Mouse (Mus musculus): ENCODE results near the gene Arl4a. TPM values are rescaled to one million over a fixed set of nuclear protein-coding genes. Genes with fewer than 3 reads are reported as not detected.

The Arl4a gene
- total RNA-seq (2015) (11.3 and 16.7 TPM in 2 replicates), total RNA-seq (2017) (9.3 and 9.9 TPM in 2 replicates)

DNA sequence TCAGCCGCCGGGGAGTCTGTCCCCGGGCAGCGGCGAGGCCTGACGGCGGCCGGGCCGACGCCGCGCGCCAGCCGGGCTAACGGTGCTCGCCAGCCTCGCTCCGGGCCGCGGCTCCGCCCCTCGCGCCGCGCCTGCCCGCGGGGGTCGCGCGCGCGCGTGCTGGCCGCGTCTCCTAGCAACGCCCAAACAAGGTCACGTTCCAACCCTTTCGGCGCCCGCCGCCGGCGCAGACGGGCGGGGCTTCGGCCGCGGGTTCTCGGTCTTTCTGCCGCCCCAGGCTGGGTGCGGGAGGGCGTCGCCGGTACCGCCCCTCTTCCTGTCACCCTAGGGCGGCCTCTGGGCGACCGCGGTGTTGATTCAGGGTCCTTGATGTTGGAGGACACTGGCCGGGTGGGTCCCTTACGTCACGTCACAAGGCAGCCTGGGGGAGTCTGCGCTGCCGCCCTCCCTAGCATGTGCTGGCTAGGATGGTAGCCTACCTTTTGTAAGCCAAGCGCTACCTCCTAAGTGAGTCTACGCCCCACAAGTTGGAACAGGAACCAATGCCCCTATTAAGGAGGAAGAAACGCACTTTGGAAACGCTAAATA is at the start of gene Arl4a:
TSS of gene Arl4a (minus strand) at position 150 of the 588 bp plus-strand sequence.
- ATAC-seq (ENCODE audit: poor library complexity, severe bottlenecking) = peak; percentile 56

DNA sequence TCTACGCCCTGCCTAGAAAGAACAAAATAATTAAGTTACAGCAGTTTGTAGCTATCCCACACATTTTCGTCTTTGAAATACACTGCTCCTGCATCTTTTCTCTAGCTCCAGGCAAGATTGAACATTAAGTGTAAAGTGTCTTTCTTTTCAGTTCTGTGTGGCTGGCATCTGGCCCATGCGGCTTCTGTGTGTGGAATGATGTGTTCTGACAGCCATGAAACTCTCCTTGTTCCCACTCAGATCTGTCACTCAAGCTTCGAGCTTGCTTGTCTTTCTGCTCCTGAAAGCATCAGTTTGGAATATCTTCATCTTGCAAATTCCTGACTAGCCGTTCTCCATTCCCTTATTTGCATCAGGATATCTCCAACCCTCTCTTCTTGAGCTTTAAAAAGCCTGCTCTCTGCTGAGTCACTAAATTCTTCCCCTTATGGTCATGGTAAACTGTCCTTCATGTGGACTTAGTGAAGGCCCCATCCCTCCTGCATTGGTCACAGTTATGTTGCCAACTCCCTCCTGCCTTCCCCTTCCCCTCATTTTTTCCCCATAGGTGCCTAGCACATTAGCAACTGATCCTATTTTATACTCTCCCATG is 48.0 kb upstream of the Arl4a start:
- ATAC-seq (ENCODE audit: poor library complexity, severe bottlenecking) = no peak

DNA sequence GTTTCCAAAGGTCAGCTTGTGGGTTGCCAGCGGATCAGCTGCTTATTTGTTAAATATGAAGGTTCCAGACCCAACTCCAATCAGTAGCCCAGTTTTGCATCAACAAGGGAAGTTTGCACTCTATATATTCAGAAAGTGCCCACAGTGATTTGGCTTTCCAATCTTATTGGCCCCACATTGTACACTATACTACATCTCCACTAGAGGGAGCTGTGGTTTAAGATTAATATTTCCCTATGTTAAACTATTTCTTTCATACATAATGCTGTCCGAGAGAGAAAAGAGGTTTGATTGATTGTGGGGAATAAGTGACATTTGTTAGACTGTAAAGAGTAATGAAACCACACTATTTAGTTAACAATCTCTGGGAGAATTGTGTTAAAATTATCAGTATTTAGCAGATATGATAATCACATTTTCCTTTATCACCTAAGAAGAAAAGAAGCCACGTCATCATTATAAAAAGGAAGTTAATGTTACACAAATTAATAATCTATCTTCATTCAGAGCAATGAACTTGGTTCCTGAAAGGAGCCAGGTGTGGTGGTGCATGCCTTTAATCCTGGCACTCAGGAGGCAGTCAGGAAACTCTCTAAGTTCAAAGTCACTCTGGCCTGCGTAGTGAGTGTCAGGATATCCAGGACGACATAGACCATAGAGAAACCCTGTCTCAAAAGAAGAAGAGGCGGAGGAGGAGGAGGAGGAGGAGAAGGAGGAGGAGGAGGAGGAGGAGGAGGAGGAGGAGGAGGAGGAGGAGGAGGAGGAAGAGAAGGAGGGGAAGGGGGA is 44.8 kb upstream of the Arl4a start:
- peak; percentile 85 for ATAC-seq (ENCODE audit: poor library complexity, severe bottlenecking)

DNA sequence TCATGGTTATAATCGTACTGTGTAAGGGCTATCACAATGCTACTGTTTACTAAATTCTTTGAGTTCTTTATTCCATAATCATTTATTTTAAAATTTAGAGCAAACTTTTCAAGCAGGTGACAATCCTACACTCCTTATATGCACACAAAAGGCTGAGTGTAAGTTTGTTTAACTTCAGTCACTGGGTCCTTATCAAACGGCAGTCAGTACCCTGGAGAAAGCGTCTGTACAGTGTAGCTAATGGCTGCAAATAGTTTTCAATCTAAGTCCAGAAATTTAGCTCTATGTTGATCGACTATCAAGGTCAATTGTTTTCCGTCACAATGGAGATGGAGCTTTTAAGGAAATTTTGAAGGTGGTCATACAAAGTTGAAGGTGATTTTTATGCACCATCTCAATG is 44.2 kb upstream of the Arl4a start:
- ATAC-seq (ENCODE audit: poor library complexity, severe bottlenecking) = no peak

DNA sequence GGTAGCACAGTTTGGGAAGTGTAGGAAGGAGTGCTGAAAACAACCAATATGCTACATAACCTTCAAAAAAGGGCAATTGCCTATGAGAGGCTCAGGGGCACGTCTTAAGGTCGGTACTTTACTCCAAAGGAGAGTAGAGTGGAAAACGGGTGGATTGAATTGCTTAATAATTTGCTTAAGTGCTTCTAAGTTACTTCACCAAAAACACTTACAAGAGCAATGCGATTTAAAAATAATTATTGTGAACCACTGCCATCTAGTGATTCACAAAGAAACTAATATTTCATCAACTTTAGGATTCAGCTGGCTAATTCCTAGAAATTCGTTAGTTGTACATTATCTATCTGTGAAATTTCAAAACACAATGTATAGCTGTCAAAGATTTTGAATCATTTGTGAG is 35.8 kb upstream of the Arl4a start:
- no peak for ATAC-seq (ENCODE audit: poor library complexity, severe bottlenecking)

DNA sequence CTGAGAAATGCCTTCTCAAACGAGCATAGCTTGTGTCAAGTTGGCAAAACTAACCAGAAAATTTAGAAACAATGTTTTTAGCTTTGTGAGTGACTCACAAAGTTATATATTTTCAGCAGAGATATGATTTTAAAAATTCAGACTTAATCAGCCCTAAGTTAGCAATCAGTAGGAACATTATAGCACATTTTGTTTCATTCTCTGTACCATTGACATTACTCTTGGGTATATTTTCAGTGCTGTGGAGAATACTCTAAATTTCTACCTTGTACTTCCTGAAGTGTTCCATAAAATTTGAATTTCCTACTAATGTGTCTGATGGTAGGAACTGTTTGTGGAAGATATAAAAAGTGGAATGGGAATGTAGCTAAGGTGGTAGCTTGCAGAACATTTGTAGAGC is 9.2 kb upstream of the Arl4a start:
- no peak for ATAC-seq (ENCODE audit: poor library complexity, severe bottlenecking)

DNA sequence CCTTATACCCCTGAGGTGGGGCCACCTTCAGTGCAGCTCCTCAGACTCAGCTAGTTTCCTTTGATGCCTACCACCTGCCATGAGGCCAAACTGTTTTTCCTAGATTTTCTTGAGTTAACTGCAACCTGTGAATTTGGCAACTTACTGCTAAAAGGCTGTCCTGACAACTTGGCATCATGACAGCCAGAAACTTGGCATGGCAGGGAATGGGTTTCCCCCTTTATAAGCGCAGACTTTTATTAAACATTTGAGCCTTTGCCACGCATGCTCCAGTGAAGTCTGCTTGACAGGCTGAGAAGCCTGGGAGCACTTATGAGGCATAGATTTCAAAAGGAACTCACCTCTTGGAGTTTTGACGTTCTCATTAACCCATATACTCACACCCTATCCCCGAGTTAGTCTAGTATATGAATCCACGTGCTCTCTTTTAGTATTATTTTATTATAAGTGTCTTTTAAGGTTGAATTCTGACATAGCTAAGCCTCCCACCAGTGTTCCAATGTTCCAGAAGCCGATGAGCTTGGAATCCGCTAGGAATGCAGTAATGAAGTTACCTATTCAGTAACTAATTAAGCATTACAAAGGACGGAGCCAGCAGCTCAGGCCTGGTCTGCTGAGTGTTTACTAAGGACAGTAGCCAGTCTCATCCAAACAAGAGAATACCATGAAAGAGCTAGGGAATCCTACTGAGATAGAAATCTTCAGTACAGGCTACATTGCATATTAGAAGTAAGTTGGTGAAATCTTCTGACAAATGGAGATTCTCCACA is 6.2 kb upstream of the Arl4a start:
- no peak for ATAC-seq (ENCODE audit: poor library complexity, severe bottlenecking)

DNA sequence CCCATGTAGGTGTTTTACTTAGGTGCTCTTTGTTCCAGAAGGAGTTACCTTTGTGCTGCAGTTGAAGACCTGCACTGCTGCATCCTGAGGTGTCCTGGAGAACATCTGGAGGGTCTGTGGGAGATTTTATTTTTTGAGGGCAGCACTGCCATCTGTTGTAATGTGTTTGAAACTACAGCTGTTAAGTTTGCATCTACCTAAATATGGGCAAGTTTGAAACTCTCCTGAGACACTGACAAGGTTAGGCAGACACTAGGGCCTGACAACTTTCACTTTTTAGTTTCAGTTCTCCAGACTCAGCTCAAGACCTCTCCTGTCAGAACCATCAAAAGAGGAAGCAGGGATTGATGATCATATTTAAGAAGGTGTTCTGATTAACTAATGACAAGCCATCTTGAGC is 2.2 kb upstream of the Arl4a start:
- peak; percentile 19 for ATAC-seq (ENCODE audit: poor library complexity, severe bottlenecking)

DNA sequence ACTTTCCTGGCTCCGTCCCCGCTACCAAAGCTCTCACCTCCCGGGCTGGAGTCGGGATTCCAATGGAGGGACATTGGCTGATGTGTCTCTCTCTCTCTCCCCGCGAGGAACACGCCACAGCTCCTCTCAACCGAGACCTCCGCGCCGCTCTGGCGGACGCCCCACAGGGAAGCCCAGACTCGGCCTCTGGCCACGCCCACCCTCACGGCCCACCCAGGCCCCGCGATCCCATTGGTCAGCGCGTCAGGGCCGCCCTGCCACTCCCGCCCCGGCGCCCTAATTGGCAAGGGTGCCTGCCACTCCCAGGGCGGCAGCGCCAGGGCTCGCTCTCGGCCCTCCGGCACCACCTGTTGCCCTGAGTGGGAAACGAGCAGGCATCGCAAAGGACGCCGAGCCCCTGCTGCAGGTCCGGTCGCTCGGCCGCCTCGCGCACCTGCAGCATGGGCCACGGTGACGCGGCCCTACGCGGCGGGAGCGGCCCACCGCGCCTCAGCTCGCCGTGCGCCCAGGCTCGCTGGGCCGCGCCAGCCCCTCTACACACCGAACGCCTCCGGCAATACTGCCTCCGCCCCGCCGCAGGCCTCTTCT is 505 bp downstream of the Arl4a start:
- ATAC-seq (ENCODE audit: poor library complexity, severe bottlenecking) = peak; percentile 86

DNA sequence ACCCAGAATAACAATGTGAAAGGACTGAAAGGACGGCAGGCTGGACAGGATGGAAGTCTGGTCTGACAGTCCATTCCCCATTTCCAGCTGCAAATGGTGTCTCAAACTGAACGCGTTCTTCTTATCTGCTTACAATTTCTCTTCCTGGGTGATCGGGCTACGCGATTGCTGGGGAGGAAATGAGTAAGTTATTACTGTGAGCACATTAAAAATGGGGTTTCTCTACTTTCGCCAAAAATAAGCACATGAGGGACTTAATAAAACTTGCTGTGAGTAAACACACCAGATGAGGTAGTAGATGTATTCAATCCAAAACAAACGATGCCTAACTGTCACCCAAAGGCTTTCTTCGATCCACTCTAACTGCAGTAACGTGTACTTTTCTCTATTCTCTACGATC is 1.2 kb downstream of the Arl4a start:
- peak; percentile 14; the same call in 1 of the 2 replicates for ATAC-seq (ENCODE audit: poor library complexity, severe bottlenecking)

DNA sequence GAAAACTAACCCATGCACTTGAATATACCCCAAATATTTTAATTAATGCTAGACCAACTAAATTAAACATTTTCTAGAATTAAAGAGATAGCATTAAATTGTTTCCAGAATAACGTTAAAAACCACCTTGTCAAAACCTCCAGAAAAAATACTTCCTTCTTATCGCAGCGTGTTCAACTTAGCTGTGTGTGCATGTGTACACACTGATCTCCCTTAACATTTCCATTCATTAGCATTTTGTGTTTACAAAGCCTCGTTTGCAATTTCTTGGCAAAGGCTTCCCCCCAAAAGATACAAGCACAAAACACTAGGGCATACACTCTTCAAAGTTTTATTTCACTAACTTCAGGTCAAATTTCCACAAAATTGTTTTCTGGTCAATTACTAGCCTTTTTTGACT is 2.3 kb downstream of the Arl4a start:
- ATAC-seq (ENCODE audit: poor library complexity, severe bottlenecking) = no peak

DNA sequence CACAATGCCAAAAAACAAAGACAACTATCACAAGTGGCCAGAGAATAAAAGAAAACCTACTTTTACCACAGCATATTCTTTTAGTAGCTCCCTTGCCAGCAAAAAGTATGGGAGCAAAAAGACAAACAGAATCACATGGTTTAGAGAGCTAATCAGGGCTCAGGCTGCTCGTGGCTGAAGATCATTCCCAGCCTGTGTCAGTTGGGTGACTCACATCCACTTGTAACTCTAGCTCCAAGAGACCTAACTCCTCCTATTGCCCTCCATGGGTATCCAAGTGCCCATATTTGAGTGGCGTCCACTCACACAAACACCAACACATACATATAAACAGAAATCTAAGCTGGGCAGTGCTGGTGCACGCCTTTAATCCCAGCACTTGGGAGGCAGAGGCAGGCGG is 8.6 kb downstream of the Arl4a start:
- ATAC-seq (ENCODE audit: poor library complexity, severe bottlenecking) = no peak

DNA sequence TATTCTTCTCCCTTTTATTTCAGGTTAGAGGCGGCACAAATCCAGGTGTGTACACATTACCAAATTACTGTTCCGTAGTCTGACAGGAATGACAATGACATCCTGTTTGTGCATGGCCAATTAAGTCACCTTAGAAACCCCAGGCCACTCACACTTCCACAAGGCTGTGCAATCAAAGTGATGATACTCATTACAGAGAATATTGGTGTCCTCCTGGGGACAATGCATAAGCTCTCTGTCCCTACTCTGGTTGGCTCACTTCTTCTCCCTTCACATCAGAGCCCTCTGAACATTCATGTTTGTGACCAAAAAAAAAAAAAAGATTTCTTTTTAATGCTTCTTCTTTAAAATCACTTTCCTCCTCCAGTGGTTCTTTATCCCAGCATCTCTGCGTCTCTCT is 10.0 kb downstream of the Arl4a start:
- no peak for ATAC-seq (ENCODE audit: poor library complexity, severe bottlenecking)

DNA sequence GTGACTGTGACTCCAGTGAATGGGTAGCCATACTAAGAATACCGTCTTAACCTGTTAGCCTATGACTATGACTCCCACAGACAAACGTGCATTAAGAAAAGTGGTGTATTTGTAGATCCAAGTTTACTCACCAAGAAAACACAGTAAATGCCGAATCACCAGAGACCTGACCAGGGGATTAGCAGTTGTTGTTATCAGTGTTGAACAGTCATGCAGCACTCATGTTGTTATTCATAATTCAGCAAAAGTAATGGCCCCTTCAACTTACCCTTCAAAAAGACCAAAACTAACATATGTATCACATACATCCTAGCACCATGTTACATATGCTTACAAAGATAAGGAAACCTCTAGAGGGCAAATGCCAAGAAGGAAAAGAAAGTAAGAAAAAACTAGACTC is 10.4 kb downstream of the Arl4a start:
- ATAC-seq (ENCODE audit: poor library complexity, severe bottlenecking) = no peak

DNA sequence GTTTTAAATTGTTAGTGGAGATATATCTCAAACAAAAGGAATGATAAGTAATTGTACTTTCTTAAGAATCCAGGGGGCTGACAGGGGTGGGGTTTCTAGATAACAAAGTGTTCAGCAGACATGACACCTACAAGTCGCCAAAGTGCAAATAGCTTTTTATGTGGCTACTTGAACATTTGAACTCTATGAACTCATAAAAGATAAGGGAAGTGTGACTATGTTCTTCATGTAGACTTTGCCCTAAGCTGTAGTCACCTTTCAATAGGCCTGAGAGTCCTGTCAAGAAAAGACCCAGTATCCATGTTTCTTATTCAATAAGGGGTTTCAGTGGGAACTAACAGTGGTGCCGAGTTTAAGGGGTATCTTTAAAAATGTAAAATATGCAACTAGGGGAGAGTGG is 13.9 kb downstream of the Arl4a start:
- ATAC-seq (ENCODE audit: poor library complexity, severe bottlenecking) = no peak

DNA sequence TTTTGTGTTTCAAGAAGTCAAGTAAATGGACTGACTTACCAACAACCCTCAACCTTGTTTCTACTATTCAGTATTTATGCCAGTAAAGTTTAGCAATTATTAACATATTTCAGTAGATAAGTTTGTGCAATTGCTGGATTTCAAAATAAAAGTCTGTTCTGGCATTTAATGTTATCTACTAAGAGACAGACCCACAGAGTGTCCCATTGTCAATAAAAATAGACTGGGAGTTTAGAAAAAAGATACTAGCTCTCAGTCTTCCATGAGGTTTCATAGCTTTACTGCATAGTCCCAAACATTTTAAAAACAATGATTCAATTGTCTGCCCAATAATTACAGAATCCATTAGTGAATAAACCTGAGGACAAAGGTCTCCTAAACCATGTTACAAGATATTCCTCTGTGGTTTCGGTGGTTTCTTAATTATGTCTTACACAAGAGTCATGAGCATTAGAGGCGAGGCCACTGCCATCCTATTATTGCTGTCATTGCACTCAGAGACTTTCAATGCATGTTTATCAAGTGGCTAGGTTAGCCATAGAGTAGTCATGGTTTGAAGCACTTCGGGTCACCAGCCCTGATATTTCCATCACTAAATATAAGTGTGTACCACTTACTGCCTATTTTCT is 14.7 kb downstream of the Arl4a start:
- peak; percentile 37; the same call in 1 of the 2 replicates for ATAC-seq (ENCODE audit: poor library complexity, severe bottlenecking)

DNA sequence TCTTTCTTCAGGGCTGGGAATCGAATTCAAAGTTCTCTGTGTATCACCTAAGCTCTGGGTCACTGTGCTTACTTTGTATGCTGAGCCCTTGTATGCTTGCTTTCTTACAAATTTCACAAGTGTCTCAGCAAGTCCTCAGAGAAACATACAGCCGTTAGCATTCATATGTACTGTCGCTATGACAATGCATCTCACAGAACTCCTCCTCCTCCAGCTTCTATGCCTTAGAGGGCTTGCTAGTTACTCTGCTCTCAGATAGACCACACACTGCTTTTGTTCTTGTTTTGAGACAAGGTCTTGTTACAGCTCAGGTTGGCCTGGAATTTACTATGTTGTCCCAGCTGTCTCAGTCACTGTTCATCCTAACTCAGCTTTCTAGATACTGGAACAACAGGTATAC is 15.5 kb downstream of the Arl4a start:
- no peak for ATAC-seq (ENCODE audit: poor library complexity, severe bottlenecking)

DNA sequence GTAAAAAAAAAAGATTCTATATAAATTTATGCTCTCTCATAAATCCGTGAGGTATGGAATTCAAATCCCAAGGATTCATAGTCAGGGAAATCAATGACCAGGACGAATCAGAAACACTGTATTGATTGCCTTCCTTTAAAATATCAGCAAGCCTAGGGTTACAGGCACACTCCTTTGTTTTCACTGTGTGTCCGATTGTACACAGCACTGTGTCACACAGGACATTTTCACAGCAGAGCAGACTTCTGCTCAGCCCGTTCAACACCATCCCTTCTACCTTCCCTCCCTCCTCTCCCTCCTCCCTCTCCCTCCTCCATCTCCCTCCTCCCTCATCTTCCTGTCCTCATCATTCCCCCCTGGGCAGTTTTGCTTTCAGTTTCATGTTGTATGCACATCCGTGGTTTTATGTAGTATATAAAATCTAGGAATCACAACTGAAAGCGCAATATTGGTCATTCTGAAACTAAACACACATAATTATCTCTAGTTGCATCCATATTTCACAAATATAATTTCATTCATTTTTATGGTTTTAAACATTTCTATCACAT is 19.8 kb downstream of the Arl4a start:
- no peak for ATAC-seq (ENCODE audit: poor library complexity, severe bottlenecking)

DNA sequence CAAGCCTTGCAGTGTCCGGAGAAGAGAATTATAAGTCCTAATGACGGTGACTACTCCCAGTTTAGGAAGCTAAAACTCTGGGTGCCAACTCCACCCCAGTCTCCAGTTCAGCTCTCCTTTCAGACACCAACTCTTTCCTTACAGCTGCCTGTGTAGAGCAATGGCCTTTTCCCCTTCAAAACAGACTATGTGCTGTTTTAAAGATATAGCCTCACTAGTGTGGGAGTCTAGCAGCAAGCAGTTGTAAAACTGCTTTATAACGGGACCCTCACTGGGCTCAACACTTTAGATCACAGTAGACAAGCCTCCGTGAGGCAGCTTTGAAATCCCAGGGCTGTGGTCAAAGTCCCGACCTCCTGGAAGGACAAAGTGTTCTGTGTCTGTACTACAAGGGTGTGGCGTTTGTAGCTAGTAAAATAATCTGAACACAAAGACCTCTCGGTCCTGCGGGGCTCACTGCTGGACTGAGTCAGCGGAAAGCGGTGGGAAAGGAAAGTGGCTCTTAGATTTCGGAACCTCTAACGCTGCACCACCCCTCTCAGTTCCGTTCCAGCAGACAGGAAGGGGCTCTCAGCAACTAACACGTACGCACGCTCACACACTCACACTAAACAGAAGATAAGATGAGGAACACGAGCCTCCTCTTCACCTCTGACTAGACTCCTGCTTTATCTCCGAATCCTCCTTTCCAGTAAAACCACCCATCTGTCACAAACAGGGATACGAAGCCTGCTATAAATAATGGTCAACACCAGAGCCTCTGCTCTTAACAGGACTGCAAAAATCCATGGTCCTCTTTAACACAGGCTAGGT is 21.0 kb downstream of the Arl4a start:
- peak; percentile 93 for ATAC-seq (ENCODE audit: poor library complexity, severe bottlenecking)

Measured in megakaryocyte, adult 5-6 weeks (primary cell).